Mouse (Mus musculus) neural tube, embryonic 13.5 days (tissue): ENCODE data around the gene Gldc. TPM values are rescaled to one million over a fixed set of nuclear protein-coding genes. Genes with fewer than 3 reads are reported as not detected.

Experiments used
- ATAC-seq: fragments of 200-750 bp; cut with Nextera tagmentation; 2 replicates; pipeline ENCODE4 v1.8.0; 2017; ENCODE audit warnings: low read depth, mild to moderate bottlenecking, moderate TSS enrichment, moderate library complexity
- H3K27ac ChIP-seq: fragments of 300-500 bp; sonication (generic); replicated peaks from 2 replicates; pipeline ENCODE4 v1.5.1; 2015; ENCODE audit warnings: moderate library complexity, mild to moderate bottlenecking, inconsistent platforms
- H3K27me3 ChIP-seq: fragments of 300-500 bp; sonication (generic); 2 replicates; pipeline ENCODE4 v1.6.1; 2015; ENCODE audit warnings: mild to moderate bottlenecking, inconsistent platforms
- H3K36me3 ChIP-seq: fragments of 300-500 bp; sonication (generic); 2 replicates; pipeline ENCODE4 v1.6.1; 2015; ENCODE audit warnings: mild to moderate bottlenecking, inconsistent platforms
- H3K4me1 ChIP-seq: fragments of 300-500 bp; sonication (generic); replicated peaks from 2 replicates; pipeline ENCODE4 v1.6.1; 2015; ENCODE audit warnings: inconsistent platforms
- H3K4me2 ChIP-seq: fragments of 300-500 bp; sonication (generic); 2 replicates; pipeline ENCODE4 v1.6.1; 2015; ENCODE audit warnings: inconsistent platforms, mild to moderate bottlenecking, moderate library complexity
- H3K4me3 ChIP-seq: fragments of 300-500 bp; sonication (generic); 2 replicates; pipeline ENCODE4 v1.5.1; 2015; ENCODE audit warnings: mild to moderate bottlenecking, inconsistent platforms
- H3K9ac ChIP-seq: fragments of 300-500 bp; sonication (generic); 2 replicates; pipeline ENCODE4 v1.6.1; 2015; ENCODE audit warnings: moderate library complexity, mild to moderate bottlenecking, inconsistent platforms
- H3K9me3 ChIP-seq: fragments of 300-500 bp; sonication (generic); 2 replicates; pipeline ENCODE4 v1.6.1; 2016; ENCODE audit warnings: inconsistent platforms
- WGBS: fragments of 180-500 bp; shearing (Covaris S2); methylation state at CpG from one replicate; pipeline ENCODE4 v1.1.7; 2015; 5-methylcytosine and 5-hydroxymethylcytosine counted together
- polyA plus RNA-seq: library from polyadenylated mRNA; unstranded; fragments of >200 nt; fragmentation: Nextera tagmentation; extraction: Ambion mirVana; gene quantifications from 2 replicates; pipeline ENCODE4 v1.2.1, GENCODE M21; 2015

Gldc gene
- polyA plus RNA-seq, 1 experiment from 2014 or later: 6.6 TPM

- H3K4me1 ChIP-seq: peaks cover 7% of the 10 kb centered on the region
- no peak overlapping the region for H3K9ac ChIP-seq
- no peak overlapping the region for H3K4me2 ChIP-seq
- no peak overlapping the region for H3K4me3 ChIP-seq
- no peak for ATAC-seq
- H3K27me3 ChIP-seq: no peaks in the 10 kb centered on the region
- peaks cover 35% of the 10 kb centered on the region for H3K36me3 ChIP-seq
- no peak overlapping the region for H3K27ac ChIP-seq
- WGBS: 92% methylated on average over 6 of the region's 6 CpGs
- H3K9me3 ChIP-seq: peaks cover 11% of the 10 kb centered on the region; the same call in 1 of the 2 replicates
These were observed 72.6 kb downstream of the Gldc start for GRCm38 (mm10) chr19:30102620-30103019.

DNA sequence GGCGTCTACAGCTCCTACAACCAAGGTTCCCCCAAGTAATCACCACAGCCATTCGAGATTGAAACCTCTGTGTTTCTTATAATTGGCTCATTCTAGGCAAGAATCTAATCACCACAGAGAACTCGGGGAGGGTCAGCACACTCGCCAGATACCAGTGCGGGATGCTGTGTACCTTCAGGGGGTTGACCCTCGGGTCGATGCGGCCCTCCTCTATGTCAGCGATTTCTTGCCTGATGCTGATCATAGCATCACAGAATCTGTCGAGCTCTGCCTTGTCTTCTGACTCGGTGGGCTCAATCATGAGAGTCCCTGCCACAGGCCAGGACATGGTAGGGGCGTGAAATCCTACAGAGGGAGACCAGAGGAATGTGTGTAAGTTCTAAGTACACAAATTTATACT is 74.7 kb downstream of the Gldc start:
- WGBS: 95% methylated on average over 12 of the region's 12 CpGs
- no peak overlapping the region for H3K4me3 ChIP-seq
- no peak overlapping the region for H3K4me2 ChIP-seq
- H3K27me3 ChIP-seq: no peaks in the 10 kb centered on the region
- peaks cover 55% of the 10 kb centered on the region for H3K36me3 ChIP-seq
- no peak overlapping the region for H3K9ac ChIP-seq
- H3K4me1 ChIP-seq: peaks cover 6% of the 10 kb centered on the region; the same call in 1 of the 2 replicates
- H3K9me3 ChIP-seq: peaks cover 11% of the 10 kb centered on the region; the same call in 1 of the 2 replicates
- ATAC-seq: no peak
- no peak overlapping the region for H3K27ac ChIP-seq

DNA sequence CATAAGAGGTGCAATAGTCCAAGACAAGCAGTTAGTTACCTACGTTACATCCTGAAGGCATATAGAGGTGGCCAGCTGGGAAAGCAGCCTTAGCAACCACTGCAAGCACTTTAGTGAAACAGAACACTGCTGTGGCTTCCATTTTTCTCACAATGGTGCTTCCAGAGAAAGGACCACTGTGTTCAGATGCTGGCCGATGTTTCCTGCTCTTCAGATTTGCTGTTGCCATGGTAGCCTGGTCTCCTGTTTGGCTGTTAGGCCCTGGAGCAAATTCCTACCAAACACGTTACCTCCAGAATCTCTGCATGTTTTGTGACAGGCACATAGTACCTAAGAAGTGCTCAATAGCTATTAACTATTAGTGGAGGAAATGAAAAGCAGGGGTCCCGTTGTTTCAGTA is 78.2 kb downstream of the Gldc start:
- H3K27ac ChIP-seq: peak overlapping the region; percentile 68
- WGBS: 73% methylated on average over 4 of the region's 4 CpGs
- no peak overlapping the region for H3K4me2 ChIP-seq
- H3K36me3 ChIP-seq: peaks cover 89% of the 10 kb centered on the region
- no peaks in the 10 kb centered on the region for H3K27me3 ChIP-seq
- H3K4me3 ChIP-seq: no peak overlapping the region
- H3K9ac ChIP-seq: no peak overlapping the region
- peaks cover 6% of the 10 kb centered on the region; the same call in 1 of the 2 replicates for H3K4me1 ChIP-seq
- no peak for ATAC-seq
- H3K9me3 ChIP-seq: peaks cover 11% of the 10 kb centered on the region; the same call in 1 of the 2 replicates

DNA sequence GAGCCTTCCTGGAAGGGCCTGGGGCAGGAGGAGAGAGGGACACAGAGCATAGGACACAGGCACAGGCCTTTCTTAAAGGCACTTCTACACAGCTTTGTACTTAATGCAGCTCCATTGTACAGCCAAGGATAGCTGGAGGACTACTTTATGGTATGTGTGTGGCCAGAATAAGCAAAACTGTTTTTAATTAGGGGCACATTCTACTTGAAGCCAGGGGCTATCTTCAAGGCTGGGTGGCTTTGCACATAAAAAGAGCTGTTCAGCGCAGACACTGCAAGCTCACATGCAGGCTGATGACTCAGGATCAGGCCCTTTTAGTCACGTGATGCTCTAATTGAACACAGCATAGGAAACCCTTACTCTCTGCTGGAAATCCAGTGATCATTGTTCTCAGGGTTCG is 79.0 kb downstream of the Gldc start:
- peak; percentile 55 for ATAC-seq
- Histone ChIP-seq H3K36me3 (peaks cover 97% of the 10 kb centered on the region), H3K4me2 (no peak overlapping the region), H3K9me3 (peaks cover 11% of the 10 kb centered on the region; the same call in 1 of the 2 replicates), H3K27ac (peak overlapping the region; percentile 68), H3K9ac (no peak overlapping the region), H3K27me3 (no peaks in the 10 kb centered on the region), H3K4me3 (no peak overlapping the region), H3K4me1 (peaks cover 8% of the 10 kb centered on the region; the same call in 1 of the 2 replicates)
- 36% methylated on average over 3 of the region's 3 CpGs for WGBS

DNA sequence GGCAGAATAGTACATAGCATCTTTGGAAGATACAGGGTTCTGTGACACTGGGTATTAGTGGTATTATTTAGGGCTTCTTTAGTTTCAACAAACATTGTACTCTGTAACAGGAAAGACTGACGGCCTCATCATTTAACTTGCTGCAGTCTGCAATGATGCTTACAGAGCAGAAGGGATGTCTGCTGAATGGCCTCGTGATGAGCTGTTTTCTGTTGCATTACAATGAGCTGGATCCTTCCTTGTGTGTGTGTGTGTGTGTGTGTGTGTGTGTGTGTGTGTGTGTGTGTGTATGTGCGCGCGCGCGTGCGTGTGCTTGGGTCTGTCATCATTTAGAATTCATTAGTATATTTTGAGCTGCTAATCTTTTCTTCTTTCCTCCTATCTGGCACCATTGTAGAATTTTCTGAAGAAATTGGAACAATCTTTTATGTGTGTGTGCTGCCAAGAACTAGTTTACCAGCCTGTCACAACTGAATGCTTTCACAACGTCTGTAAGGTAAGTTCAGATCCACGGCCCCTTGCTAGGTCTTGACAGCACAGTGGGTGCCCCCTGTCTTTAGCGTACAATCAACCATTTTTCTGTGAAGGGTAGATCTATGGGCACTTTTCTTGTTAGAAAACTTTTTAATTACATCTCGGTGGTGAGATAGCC is 83.5 kb downstream of the Gldc start:
- H3K27me3 ChIP-seq: no peaks in the 10 kb centered on the region
- no peak overlapping the region for H3K27ac ChIP-seq
- 84% methylated on average over 12 of the region's 12 CpGs for WGBS
- no peak overlapping the region for H3K4me3 ChIP-seq
- H3K9ac ChIP-seq: no peak overlapping the region
- H3K4me1 ChIP-seq: peaks cover 17% of the 10 kb centered on the region
- H3K36me3 ChIP-seq: peaks cover 88% of the 10 kb centered on the region
- no peak overlapping the region for H3K4me2 ChIP-seq
- ATAC-seq: no peak
- H3K9me3 ChIP-seq: no peaks in the 10 kb centered on the region

- Histone ChIP-seq H3K4me1 (peaks cover 15% of the 10 kb centered on the region), H3K4me2 (no peak overlapping the region), H3K36me3 (peaks cover 85% of the 10 kb centered on the region), H3K9me3 (no peaks in the 10 kb centered on the region), H3K4me3 (no peak overlapping the region), H3K27ac (no peak overlapping the region), H3K9ac (no peak overlapping the region), H3K27me3 (no peaks in the 10 kb centered on the region)
- 39% methylated on average over 6 of the region's 6 CpGs for WGBS
- ATAC-seq: peak; percentile 77
These were observed 85.1 kb downstream of the Gldc start for GRCm38 (mm10) chr19:30090163-30090562.

DNA sequence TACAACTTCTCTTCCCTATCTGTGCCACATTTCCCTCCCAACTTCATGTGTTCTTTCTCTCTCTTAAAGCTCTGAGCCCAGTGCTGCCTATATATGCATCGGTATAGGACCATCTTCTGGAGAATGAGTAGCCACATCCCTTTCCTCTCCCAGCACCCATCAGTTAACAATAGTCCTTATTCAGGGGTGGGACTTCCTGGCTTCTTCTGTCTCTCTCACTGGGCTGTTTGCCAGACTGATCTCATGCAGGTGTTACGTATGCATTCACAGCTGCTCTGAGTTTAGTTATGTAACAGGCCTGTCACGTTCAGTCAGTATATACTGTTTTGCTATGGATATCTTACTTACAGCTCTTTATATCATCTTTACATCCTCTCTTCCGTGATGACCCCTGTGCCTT is 109.4 kb downstream of the Gldc start:
- Histone ChIP-seq H3K4me3 (no peak overlapping the region), H3K4me2 (no peak overlapping the region), H3K4me1 (peaks cover 6% of the 10 kb centered on the region), H3K27ac (no peak overlapping the region), H3K36me3 (0 out of 2 replicates have a peak, but pooled peaks cover under 1% of the 10 kb centered on the region), H3K9ac (no peak overlapping the region), H3K27me3 (no peaks in the 10 kb centered on the region), H3K9me3 (no peaks in the 10 kb centered on the region)
- 70% methylated on average over 4 of the region's 4 CpGs for WGBS
- ATAC-seq: no peak

DNA sequence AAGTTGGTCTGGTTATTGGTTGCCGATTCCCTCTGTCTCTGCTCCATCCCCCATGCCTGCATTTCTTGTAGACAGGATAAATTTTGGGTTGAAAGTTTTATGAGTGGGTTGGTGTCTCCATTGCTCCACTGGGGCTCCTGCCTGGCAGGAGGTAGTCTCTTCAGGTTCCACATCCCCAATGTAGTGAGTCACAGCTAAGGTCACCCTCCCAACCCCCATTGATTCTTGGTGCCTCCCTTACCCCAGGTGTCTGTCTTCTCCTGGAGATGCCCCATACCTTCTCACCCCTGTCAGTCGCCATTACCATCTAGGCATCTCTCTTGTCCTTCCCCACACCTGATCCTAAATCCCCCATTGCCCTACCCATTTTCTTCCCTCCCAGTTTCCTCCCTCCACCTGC is 121.0 kb downstream of the Gldc start:
- H3K27ac ChIP-seq: no peak overlapping the region
- ATAC-seq: no peak

GRCm38 (mm10) chr19:30051479-30051878 is 123.8 kb downstream of the Gldc start:
- H3K9ac ChIP-seq: no peak overlapping the region
- H3K4me1 ChIP-seq: no peaks in the 10 kb centered on the region
- H3K9me3 ChIP-seq: no peaks in the 10 kb centered on the region
- no peak overlapping the region for H3K4me2 ChIP-seq
- ATAC-seq: no peak
- H3K27me3 ChIP-seq: no peaks in the 10 kb centered on the region
- H3K36me3 ChIP-seq: peaks cover 8% of the 10 kb centered on the region
- H3K27ac ChIP-seq: no peak overlapping the region
- WGBS: 96% methylated on average over 3 of the region's 3 CpGs
- no peak overlapping the region for H3K4me3 ChIP-seq

More for the DNA sequence above, 121.0 kb downstream of the Gldc start:
- Histone ChIP-seq H3K36me3 (peaks cover 3% of the 10 kb centered on the region; the same call in 1 of the 2 replicates), H3K4me3 (no peak overlapping the region), H3K9me3 (no peaks in the 10 kb centered on the region), H3K4me1 (no peaks in the 10 kb centered on the region), H3K4me2 (no peak overlapping the region), H3K27me3 (no peaks in the 10 kb centered on the region), H3K9ac (no peak overlapping the region)
- WGBS: 95% methylated on average over 2 of the region's 2 CpGs

GRCm38 (mm10) chr19:30050584-30050983 is 124.6 kb downstream of the Gldc start:
- Histone ChIP-seq H3K27me3 (no peaks in the 10 kb centered on the region), H3K36me3 (peaks cover 11% of the 10 kb centered on the region), H3K27ac (no peak overlapping the region), H3K4me2 (no peak overlapping the region), H3K4me3 (no peak overlapping the region), H3K4me1 (no peaks in the 10 kb centered on the region), H3K9me3 (no peaks in the 10 kb centered on the region), H3K9ac (no peak overlapping the region)
- WGBS: 92% methylated on average over 2 of the region's 2 CpGs
- ATAC-seq: no peak

Other genes with a start within 250 kb of the Gldc start
- gene Trpd52l3, start 171.6 kb downstream of the Gldc start, polyA plus RNA-seq: not detected in 2 replicates
- gene Uhrf2, start 144.9 kb downstream of the Gldc start, polyA plus RNA-seq: 57.3 and 59.8 TPM in 2 replicates
- not detected in 2 replicates for gene Mbl2, start 57.5 kb upstream of the Gldc start, polyA plus RNA-seq